Mouse (Mus musculus) activated CD4-positive, CD25-positive, alpha-beta regulatory T cell (primary cell): Measurements from ENCODE around the gene Elovl3. TPM values are rescaled to one million over a fixed set of nuclear protein-coding genes. Genes with fewer than 3 reads are reported as not detected.

Experiments used
- polyA plus RNA-seq, 2 experiments: library from polyadenylated mRNA; unstranded; fragments of 100-300 nt; shearing (Covaris generic); gene quantifications; one replicate each; pipeline ENCODE4 v1.2.1; 2017

Elovl3 gene
- polyA plus RNA-seq = not detected

DNA sequence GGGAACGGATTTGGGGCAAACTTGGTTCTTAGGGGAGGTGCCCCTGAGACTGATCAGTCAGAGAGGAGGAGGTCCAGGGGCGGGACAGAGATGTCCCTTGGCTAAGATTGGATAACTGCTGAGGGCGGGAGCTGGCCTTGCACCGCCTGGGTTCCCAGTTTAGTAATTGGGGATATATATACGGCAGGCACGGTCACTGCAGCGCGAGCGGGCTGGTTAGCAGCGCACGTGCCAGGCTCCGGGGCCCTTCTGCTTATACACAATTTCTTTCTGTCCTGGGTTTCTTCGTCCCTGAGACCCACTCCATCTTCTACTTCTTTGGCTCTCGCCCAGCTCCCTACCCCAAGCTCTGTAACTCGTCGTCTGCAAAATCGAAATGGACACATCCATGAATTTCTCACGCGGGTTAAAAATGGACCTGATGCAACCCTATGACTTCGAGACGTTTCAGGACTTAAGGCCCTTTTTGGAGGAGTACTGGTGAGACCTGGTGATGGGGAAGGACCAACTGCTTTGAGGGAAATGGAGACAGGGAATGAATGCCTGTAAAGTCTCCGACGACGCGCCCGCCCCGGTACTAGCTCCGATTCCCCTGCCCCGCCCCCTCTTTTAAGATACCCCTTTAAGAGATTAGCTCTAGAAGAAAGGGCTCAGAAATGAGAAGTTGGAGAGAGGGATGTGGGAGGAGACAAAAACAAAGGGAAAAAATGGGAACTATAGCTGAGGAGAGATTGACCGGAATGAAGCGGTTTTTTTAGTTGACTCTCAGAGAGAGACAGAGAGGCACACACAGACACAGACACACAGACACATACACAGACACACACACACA, at the start of gene Elovl3:
TSS of gene Elovl3 (plus strand) at position 204 of the 832 bp plus-strand sequence.

DNA sequence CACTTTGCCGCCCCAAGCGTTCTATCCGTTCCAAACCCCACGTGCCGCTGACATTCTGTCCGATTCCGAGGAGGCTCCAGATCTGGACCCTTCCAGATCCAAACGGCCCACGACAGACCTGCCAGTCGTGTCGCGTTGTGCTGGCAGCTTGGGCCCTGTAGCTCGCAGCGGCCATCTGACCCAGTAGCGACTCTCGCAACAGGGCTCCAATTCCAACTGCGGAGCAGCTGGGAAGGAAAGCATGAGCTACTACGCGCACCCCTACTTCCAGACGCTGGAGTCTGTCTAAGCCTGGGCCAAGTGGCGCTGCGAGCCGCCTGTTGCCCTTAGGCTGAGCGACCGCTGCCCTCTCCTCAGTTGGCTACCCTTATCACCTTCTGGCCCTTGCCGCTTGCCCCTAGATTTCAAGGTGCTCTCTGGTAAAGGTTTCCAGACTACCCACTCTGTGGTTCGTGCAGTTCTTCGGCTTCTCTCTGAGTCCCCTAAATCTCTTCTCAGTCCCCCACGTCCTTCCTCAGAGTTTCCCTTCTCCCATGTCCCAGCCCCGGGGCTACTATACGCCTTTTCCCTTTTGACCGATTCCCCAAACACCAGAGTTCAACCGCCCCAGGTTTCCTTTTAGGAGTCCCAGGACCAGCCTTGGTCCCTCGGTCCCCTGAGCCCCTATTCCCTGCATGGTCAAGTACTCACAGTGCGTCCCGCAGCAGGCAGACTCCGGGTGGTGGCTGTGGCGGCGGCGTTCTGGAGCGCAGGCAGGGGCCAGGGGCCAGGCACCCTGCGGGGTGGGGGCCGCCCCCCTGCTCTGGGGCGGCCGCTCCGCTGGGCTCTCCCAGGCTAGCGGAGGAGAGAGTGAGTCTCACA, 16.0 kb downstream of the Elovl3 start, which contains the start of gene Pitx3:
TSS of gene Pitx3 (minus strand) at position 816 of the 861 bp plus-strand sequence.

DNA sequence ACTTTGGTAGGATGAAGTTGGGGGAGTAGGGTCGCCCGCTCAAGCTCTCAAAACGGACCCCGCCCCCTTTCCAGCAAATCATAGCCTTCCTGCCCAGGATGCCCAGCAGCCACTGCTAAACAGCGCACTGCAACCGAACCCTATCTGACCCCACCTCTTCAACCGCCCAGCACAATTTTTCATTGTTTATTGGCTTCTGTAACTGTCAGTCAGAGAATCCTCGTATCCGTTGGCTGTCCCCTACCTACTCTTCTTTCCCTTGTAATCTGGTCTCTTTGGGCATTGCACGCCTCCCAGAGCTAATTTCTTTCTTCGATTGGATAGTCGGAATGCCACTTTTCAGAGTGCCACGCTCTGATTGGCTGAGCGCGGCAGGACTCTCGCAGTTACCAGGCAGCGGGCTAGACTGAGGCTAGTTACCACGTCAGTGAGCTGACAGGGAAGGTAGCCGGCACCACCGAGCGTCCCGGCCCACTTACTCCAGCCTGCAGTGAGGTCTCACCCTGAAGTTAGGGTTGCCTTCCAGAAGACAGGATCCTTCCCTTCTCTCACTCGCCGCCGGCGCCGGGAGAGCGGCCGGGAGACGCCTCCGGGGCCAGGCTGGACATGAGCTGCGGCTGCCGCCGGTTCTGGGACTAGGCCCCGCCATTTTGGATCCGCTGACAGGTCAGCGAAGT, 20.6 kb downstream of the Elovl3 start, which contains the start of gene Gbf1:
TSS of gene Gbf1 (plus strand) at position 383 of the 677 bp plus-strand sequence.

Other genes starting within 250 kb of the Elovl3 start
- 10 to 100 TPM; 11.7 to 14.4 TPM for gene Armh3, start 133.4 kb upstream of the Elovl3 start, polyA plus RNA-seq
- 10 to 100 TPM in 1 of 2 experiments, 1 to 10 TPM in 1; 5.3 to 16.7 TPM for gene Hps6, start 128.4 kb upstream of the Elovl3 start, polyA plus RNA-seq
- 10 to 100 TPM; 30.4 to 37.5 TPM for gene Pprc1, start 87.0 kb upstream of the Elovl3 start, polyA plus RNA-seq
- gene Ldb1, start 86.7 kb upstream of the Elovl3 start, polyA plus RNA-seq = 100 to 1,000 TPM; 196 to 260 TPM
- gene Nolc1, start 56.0 kb upstream of the Elovl3 start, polyA plus RNA-seq = 10 to 100 TPM; 72.4 to 90.9 TPM
- gene Pitx3, start 16.4 kb downstream of the Elovl3 start, polyA plus RNA-seq = not detected
- 10 to 100 TPM; 33.4 to 58.0 TPM for gene Gbf1, start 20.6 kb downstream of the Elovl3 start, polyA plus RNA-seq
- 100 to 1,000 TPM in 1 of 2 experiments, 10 to 100 TPM in 1; 77.5 to 105 TPM for gene Nfkb2, start 172.4 kb downstream of the Elovl3 start, polyA plus RNA-seq
- 1 to 10 TPM; 6.4 to 7.0 TPM for gene Psd, start 195.3 kb downstream of the Elovl3 start, polyA plus RNA-seq
- gene Fbxl15, start 196.3 kb downstream of the Elovl3 start, polyA plus RNA-seq = 10 to 100 TPM in 1 of 2 experiments, 1 to 10 TPM in 1; 9.9 to 15.2 TPM
- 10 to 100 TPM; 42.4 to 67.3 TPM for gene Cuedc2, start 206.8 kb downstream of the Elovl3 start, polyA plus RNA-seq
- 1 to 10 TPM; 2.2 to 5.3 TPM for gene Mfsd13a, start 209.2 kb downstream of the Elovl3 start, polyA plus RNA-seq
- gene 2310034G01Rik, start 218.4 kb downstream of the Elovl3 start, polyA plus RNA-seq = under 1 TPM in 1 of 2 experiments, not detected in 1; 0.42 TPM